Mouse (Mus musculus): ENCODE data around the gene Kprp. TPM values are rescaled to one million over a fixed set of nuclear protein-coding genes. Genes with fewer than 3 reads are reported as not detected.
"Not testable (repeated sequence)": the region's sequence is repeated elsewhere in the genome, so short reads cannot be mapped to it uniquely, and the experiment has no call there.

Gene Kprp
- polyA plus RNA-seq (2015; fragmentation: Nextera tagmentation; extraction: Ambion mirVana): 0.84 and 1.4 TPM in 2 replicates

DNA sequence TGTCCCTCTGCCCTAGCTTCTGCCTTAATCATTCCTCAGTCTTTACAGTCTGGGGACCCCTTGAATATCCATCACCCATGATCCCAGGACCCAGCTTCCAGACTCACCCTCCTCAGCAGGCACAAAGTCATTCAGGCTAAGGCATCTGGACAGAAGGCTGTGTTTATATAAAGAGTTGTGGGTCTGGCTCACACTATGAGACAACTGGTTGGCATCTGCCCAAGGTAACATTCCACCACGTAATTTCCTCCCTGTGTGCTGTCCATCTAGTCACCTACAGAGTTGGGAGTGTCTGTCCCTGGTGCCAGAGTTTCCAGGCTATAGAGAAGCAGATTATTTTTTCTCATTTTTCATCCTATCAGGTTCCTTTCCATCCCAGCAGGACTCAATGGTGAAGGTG is at the start of gene Kprp:
TSS of gene Kprp (minus strand) at position 140 of the 400 bp plus-strand sequence.
- ATAC-seq (ENCODE audit: insufficient read depth, low FRiP score): no peak
- H3K4me2 ChIP-seq (ENCODE audit: low read depth, low read length): no peak within 1 kb of the TSS
- H3K27ac ChIP-seq (ENCODE audit: low read length): no peak within 1 kb of the TSS
- no peak within 1 kb of the TSS for H3K9ac ChIP-seq (ENCODE audit: low read length)
- WGBS: 26% methylated on average over 1 of the region's 1 CpGs
- H3K36me3 ChIP-seq (ENCODE audit: control insufficient read depth, insufficient read depth, low read length): no peaks in the 10 kb centered on the region
- no peaks in the 10 kb centered on the region for H3K4me1 ChIP-seq (ENCODE audit: control insufficient read depth, insufficient read depth, low read length)
- H3K9me3 ChIP-seq (replicated peaks; ENCODE audit: control insufficient read depth, low read length): no peaks in the 10 kb centered on the region
- no peak within 1 kb of the TSS for H3K4me3 ChIP-seq (replicated peaks; ENCODE audit: low read length)
- H3K27me3 ChIP-seq (ENCODE audit: control insufficient read depth, insufficient read depth, low read length): no peaks in the 10 kb centered on the region

DNA sequence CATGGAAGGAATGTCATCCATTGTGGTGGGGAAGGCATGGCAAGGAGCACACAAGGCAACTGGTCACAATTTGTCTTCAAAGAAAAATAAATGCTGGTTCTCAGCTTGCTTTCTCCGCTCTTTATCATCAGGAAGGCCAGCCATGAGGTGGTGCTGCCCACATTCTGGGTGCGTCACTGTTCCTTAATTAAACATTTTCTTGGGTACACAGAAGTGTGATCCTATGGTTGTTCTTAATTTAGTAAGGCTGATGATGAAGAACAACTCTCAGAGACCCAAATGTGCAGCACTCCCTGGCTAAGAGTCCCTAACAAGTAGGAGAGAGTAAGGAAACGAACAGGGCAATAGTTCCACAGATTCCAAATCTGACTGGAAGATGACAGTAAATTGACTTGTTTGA is 47.1 kb upstream of the Kprp start:
- no peaks in the 10 kb centered on the region for H3K4me1 ChIP-seq (ENCODE audit: control insufficient read depth, insufficient read depth, low read length)
- H3K9me3 ChIP-seq (replicated peaks; ENCODE audit: control insufficient read depth, low read length): no peaks in the 10 kb centered on the region
- no peak overlapping the region for H3K4me3 ChIP-seq (replicated peaks; ENCODE audit: low read length)
- H3K36me3 ChIP-seq (ENCODE audit: control insufficient read depth, insufficient read depth, low read length): no peaks in the 10 kb centered on the region
- no peak for ATAC-seq (ENCODE audit: insufficient read depth, low FRiP score)
- H3K27ac ChIP-seq (ENCODE audit: low read length): no peak overlapping the region
- no peaks in the 10 kb centered on the region for H3K27me3 ChIP-seq (ENCODE audit: control insufficient read depth, insufficient read depth, low read length)
- no peak overlapping the region for H3K9ac ChIP-seq (ENCODE audit: low read length)
- no peak overlapping the region for H3K4me2 ChIP-seq (ENCODE audit: low read depth, low read length)
- WGBS: 84% methylated on average over 3 of the region's 3 CpGs

DNA sequence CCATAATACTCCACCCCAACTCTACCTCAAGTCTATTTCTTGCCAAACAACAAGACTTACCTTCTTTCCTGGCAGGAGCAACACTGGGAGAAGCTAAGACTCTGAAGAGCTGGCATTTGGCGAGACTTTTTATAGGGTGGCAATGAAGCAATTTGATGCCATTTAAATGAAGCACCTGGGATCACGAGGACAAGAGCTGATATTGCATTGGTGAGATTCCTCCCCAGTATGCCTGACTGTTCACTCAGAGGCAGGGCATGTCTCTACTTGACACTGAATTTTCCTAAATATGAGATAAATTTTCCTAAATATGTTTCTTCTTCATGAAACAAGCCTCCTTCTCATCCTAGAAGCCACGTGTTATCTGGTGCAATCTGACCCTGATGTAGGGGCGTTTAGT is 43.1 kb upstream of the Kprp start, which contains the start of gene 2310050C09Rik:
TSS of gene 2310050C09Rik (minus strand) at position 101 of the 400 bp plus-strand sequence.
- WGBS: 79% methylated on average over 4 of the region's 4 CpGs
- ATAC-seq (ENCODE audit: insufficient read depth, low FRiP score): no peak
- no peaks in the 10 kb centered on the region for H3K4me1 ChIP-seq (ENCODE audit: control insufficient read depth, insufficient read depth, low read length)

DNA sequence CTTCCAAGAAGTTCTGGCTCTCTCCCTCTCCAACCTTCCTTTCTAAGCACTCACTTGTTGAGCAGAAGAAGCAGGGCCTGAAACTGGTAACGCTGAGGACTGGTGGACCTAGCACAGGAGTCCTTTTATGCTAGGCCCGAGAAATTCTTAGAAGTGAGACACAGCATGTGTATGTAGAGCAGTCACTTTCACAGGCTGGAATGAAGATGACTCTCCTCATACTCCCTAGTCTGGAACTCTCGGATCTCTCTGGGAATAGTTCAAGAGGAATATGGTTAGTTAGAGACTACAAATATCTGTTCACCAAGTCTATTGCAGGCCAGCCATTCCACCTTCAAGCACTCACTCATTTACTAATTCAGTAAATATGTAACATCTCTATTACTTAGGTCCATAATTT is 24.1 kb upstream of the Kprp start, which contains the start of gene Lce1l:
TSS of gene Lce1l (minus strand) at position 101 of the 400 bp plus-strand sequence.
- H3K27ac ChIP-seq (ENCODE audit: low read length): no peak within 1 kb of the TSS
- WGBS: 84% methylated on average over 3 of the region's 3 CpGs
- H3K4me3 ChIP-seq (replicated peaks; ENCODE audit: low read length): no peak within 1 kb of the TSS
- H3K9ac ChIP-seq (ENCODE audit: low read length): no peak within 1 kb of the TSS
- no peaks in the 10 kb centered on the region for H3K36me3 ChIP-seq (ENCODE audit: control insufficient read depth, insufficient read depth, low read length)
- H3K27me3 ChIP-seq (ENCODE audit: control insufficient read depth, insufficient read depth, low read length): no peaks in the 10 kb centered on the region
- no peak within 1 kb of the TSS for H3K4me2 ChIP-seq (ENCODE audit: low read depth, low read length)
- no peak for ATAC-seq (ENCODE audit: insufficient read depth, low FRiP score)
- no peaks in the 10 kb centered on the region for H3K9me3 ChIP-seq (replicated peaks; ENCODE audit: control insufficient read depth, low read length)
- no peaks in the 10 kb centered on the region for H3K4me1 ChIP-seq (ENCODE audit: control insufficient read depth, insufficient read depth, low read length)

More for the DNA sequence above, 43.1 kb upstream of the Kprp start, which contains the start of gene 2310050C09Rik:
- Histone ChIP-seq H3K27me3 (ENCODE audit: control insufficient read depth, insufficient read depth, low read length) (no peaks in the 10 kb centered on the region), H3K4me2 (ENCODE audit: low read depth, low read length) (no peak within 1 kb of the TSS), H3K36me3 (ENCODE audit: control insufficient read depth, insufficient read depth, low read length) (no peaks in the 10 kb centered on the region), H3K9me3 (replicated peaks; ENCODE audit: control insufficient read depth, low read length) (no peaks in the 10 kb centered on the region), H3K27ac (ENCODE audit: low read length) (no peak within 1 kb of the TSS), H3K9ac (ENCODE audit: low read length) (no peak within 1 kb of the TSS), H3K4me3 (replicated peaks; ENCODE audit: low read length) (no peak within 1 kb of the TSS)

DNA sequence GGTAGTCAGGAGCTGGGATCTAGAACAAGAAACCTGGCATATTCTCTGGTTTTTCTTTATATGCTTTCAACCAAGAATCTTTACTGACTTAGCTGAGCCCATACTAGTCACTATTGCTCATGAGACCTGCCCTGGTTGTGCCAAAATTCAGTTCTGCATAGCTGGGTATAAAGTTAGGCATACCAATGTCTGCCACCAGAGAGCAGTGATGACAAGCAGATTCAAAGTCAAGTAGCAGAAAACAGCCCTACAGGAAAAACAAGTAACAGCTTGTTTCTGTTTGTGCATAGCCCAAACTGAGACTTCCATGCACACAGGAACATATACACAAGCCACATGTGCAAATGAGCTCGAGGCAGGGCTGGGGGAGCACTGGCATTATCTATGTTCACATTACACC is 1.2 kb downstream of the Kprp start:
- Histone ChIP-seq H3K36me3 (ENCODE audit: control insufficient read depth, insufficient read depth, low read length) (no peaks in the 10 kb centered on the region), H3K9ac (ENCODE audit: low read length) (no peak overlapping the region), H3K9me3 (replicated peaks; ENCODE audit: control insufficient read depth, low read length) (no peaks in the 10 kb centered on the region), H3K4me2 (ENCODE audit: low read depth, low read length) (no peak overlapping the region), H3K27ac (ENCODE audit: low read length) (no peak overlapping the region), H3K4me1 (ENCODE audit: control insufficient read depth, insufficient read depth, low read length) (no peaks in the 10 kb centered on the region), H3K4me3 (replicated peaks; ENCODE audit: low read length) (no peak overlapping the region), H3K27me3 (ENCODE audit: control insufficient read depth, insufficient read depth, low read length) (no peaks in the 10 kb centered on the region)
- no peak for ATAC-seq (ENCODE audit: insufficient read depth, low FRiP score)
- WGBS: 23% methylated on average over 1 of the region's 1 CpGs

DNA sequence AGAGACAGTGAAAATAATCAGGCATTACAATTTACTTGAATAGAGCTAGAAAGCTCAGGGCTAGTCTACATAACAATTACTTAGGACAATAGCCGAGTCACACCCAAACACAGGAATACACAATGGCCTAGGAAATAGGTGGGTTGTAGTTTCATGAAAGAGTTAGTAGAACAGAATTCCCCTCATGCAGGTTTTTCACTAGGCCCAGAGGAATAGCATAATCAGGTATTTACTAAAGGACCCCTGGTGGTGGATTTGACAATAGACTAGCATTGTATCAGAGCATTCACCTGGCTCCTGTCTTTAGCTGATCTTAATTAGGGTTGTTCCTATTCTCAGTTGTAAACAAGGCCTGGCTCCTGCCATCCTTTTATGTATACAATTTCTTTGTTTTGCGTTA is 11.0 kb downstream of the Kprp start:
- H3K4me3 ChIP-seq (replicated peaks; ENCODE audit: low read length); H3K4me1 ChIP-seq (ENCODE audit: control insufficient read depth, insufficient read depth, low read length); H3K9ac ChIP-seq (ENCODE audit: low read length); H3K27ac ChIP-seq (ENCODE audit: low read length); H3K9me3 ChIP-seq (replicated peaks; ENCODE audit: control insufficient read depth, low read length); ATAC-seq (ENCODE audit: insufficient read depth, low FRiP score); H3K27me3 ChIP-seq (ENCODE audit: control insufficient read depth, insufficient read depth, low read length); H3K4me2 ChIP-seq (ENCODE audit: low read depth, low read length); H3K36me3 ChIP-seq (ENCODE audit: control insufficient read depth, insufficient read depth, low read length): not testable (repeated sequence)
- 86% methylated on average over 2 of the region's 2 CpGs for WGBS

DNA sequence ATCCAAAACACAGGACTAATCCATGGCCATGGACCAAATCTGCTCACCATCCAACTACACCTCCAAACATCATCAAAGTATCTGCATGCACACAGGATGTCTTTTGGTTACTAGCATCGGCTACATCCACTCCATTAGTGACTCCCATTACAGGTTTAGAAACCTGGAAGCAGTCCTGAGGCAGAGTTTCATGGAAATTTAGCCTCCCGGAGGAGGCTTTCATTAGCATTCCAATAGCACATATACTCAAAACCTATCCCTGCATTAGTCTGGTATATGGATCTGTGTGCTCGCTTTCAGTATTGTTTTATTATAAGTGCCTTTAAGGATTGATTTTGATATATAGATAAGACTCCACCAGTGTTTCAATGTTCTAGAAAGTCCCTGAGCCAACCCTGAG is 11.5 kb downstream of the Kprp start:
- Histone ChIP-seq H3K36me3 (ENCODE audit: control insufficient read depth, insufficient read depth, low read length) (no peaks in the 10 kb centered on the region), H3K9ac (ENCODE audit: low read length) (no peak overlapping the region), H3K4me2 (ENCODE audit: low read depth, low read length) (no peak overlapping the region), H3K4me3 (replicated peaks; ENCODE audit: low read length) (no peak overlapping the region), H3K4me1 (ENCODE audit: control insufficient read depth, insufficient read depth, low read length) (no peaks in the 10 kb centered on the region), H3K27ac (ENCODE audit: low read length) (no peak overlapping the region), H3K9me3 (replicated peaks; ENCODE audit: control insufficient read depth, low read length) (no peaks in the 10 kb centered on the region), H3K27me3 (ENCODE audit: control insufficient read depth, insufficient read depth, low read length) (no peaks in the 10 kb centered on the region)
- WGBS: 87% methylated on average over 3 of the region's 3 CpGs
- no peak for ATAC-seq (ENCODE audit: insufficient read depth, low FRiP score)

DNA sequence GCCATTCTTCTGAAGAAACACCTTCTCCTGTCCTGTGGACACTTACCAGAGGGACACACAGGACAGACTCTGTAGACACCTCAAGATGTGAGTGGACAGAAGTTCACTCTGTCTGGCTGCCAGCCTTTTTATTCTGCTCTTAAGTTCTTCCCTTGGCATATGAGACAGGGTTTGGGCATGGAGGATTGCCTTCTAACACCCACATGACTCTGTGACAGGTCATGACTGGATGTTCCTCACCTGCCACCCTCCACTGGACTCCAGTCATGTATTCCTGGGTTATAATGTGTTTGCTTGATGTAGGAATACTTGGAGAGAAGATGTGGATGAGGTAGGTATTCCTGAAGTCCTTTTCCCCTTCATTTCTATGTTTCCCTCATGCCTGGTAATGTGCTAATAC is 19.3 kb downstream of the Kprp start, which contains the start of gene Lce1k:
TSS of gene Lce1k (minus strand) at position 101 of the 400 bp plus-strand sequence.
- Histone ChIP-seq H3K27ac (ENCODE audit: low read length) (no peak within 1 kb of the TSS), H3K9me3 (replicated peaks; ENCODE audit: control insufficient read depth, low read length) (no peaks in the 10 kb centered on the region), H3K9ac (ENCODE audit: low read length) (no peak within 1 kb of the TSS), H3K27me3 (ENCODE audit: control insufficient read depth, insufficient read depth, low read length) (no peaks in the 10 kb centered on the region), H3K4me1 (ENCODE audit: control insufficient read depth, insufficient read depth, low read length) (no peaks in the 10 kb centered on the region), H3K4me2 (ENCODE audit: low read depth, low read length) (no peak within 1 kb of the TSS), H3K36me3 (ENCODE audit: control insufficient read depth, insufficient read depth, low read length) (no peaks in the 10 kb centered on the region), H3K4me3 (replicated peaks; ENCODE audit: low read length) (no peak within 1 kb of the TSS)
- no peak for ATAC-seq (ENCODE audit: insufficient read depth, low FRiP score)

DNA sequence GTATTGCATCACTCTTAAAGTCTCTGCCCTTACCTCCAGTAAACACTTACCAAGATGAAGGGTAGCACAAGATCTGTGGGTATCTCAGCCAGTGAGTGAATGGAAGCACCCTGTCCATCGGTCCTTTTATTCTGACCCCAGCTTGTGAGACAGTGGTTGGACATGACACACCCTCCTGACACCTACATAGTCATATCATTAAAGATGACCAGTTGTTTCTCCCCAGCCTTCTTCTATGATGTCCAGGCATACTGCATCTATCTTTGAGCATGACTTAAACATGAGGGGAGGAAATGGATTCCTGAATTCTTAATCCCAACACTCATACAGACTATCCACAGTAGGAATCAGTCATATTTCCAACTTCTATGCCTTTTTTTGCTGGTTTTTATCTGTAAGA is 36.6 kb downstream of the Kprp start, which contains the start of gene Lce1j:
TSS of gene Lce1j (minus strand) at position 101 of the 400 bp plus-strand sequence.
- Histone ChIP-seq H3K4me1 (ENCODE audit: control insufficient read depth, insufficient read depth, low read length) (no peaks in the 10 kb centered on the region), H3K27me3 (ENCODE audit: control insufficient read depth, insufficient read depth, low read length) (no peaks in the 10 kb centered on the region), H3K4me2 (ENCODE audit: low read depth, low read length) (no peak within 1 kb of the TSS), H3K9ac (ENCODE audit: low read length) (no peak within 1 kb of the TSS), H3K9me3 (replicated peaks; ENCODE audit: control insufficient read depth, low read length) (no peaks in the 10 kb centered on the region), H3K36me3 (ENCODE audit: control insufficient read depth, insufficient read depth, low read length) (no peaks in the 10 kb centered on the region), H3K27ac (ENCODE audit: low read length) (no peak within 1 kb of the TSS), H3K4me3 (replicated peaks; ENCODE audit: low read length) (no peak within 1 kb of the TSS)
- ATAC-seq (ENCODE audit: insufficient read depth, low FRiP score): no peak
- WGBS: 78% methylated on average over 1 of the region's 1 CpGs
